Mouse (Mus musculus): ENCODE results near the gene Supv3l1. TPM values are rescaled to one million over a fixed set of nuclear protein-coding genes. Genes with fewer than 3 reads are reported as not detected.

Gene Supv3l1
- polyA plus RNA-seq, 1 experiment from 2014 or later, result 37.2 TPM

GRCm38 (mm10) chr10:62413606-62413982 is 35.9 kb downstream of the Supv3l1 start:
- DNase-seq (ENCODE audit: low read depth, low spot score) (no peak), ATAC-seq (no peak)
- TF ChIP-seq CTCF (IDR thresholded peaks at IDR 0.05), result no peak

GRCm38 (mm10) chr10:62412906-62413605 is 36.5 kb downstream of the Supv3l1 start:
- CTCF ChIA-PET, result interaction anchor here (1.2 to 1.4 kb wide), 2 partner anchors 14 to 152 kb away, joined by 3 read pairs; no protein-coding TSS in a partner anchor
- peak; percentile 59 for ATAC-seq
- POLR2A ChIA-PET, result interaction anchor here (0.6 kb wide), 1 partner anchor 164 kb away, joined by 4 read pairs; no protein-coding TSS in a partner anchor
- no peak for DNase-seq (ENCODE audit: low read depth, low spot score)
- in situ Hi-C loops (cut with MboI; ENCODE audit: low pct_unique_long_range_greater_than_20kb), result no loop called here
- no peaks in the 10 kb centered on the region for H3K27me3 ChIP-seq
- no peak for TF ChIP-seq CTCF (IDR thresholded peaks at IDR 0.05)

More at GRCm38 (mm10) chr10:62413606-62413982, 35.9 kb downstream of the Supv3l1 start:
- no peaks in the 10 kb centered on the region for H3K27me3 ChIP-seq
- in situ Hi-C loops (cut with MboI; ENCODE audit: low pct_unique_long_range_greater_than_20kb), result no loop called here
- POLR2A ChIA-PET, result no interaction called here
- CTCF ChIA-PET, result interaction anchor here (1.4 kb wide), 1 partner anchor 13 kb away, joined by 3 read pairs; no protein-coding TSS in a partner anchor

- in situ Hi-C loops (cut with MboI; ENCODE audit: low pct_unique_long_range_greater_than_20kb), result no loop called here
- no peaks in the 10 kb centered on the region for H3K27me3 ChIP-seq
- DNase-seq (ENCODE audit: low read depth, low spot score), result no peak
- ChIA-PET CTCF (interaction anchor here (0.9 to 1.4 kb wide), 6 partner anchors 15 to 154 kb away, joined by 3 to 5 read pairs (median 3); no protein-coding TSS in a partner anchor), POLR2A (interaction anchor here (0.7 kb wide), 1 partner anchor 36 kb away, joined by 4 read pairs; no protein-coding TSS in a partner anchor)
- ATAC-seq, result no peak
- no peak for TF ChIP-seq CTCF (IDR thresholded peaks at IDR 0.05)
These were observed 37.8 kb downstream of the Supv3l1 start for GRCm38 (mm10) chr10:62411431-62412410.

- in situ Hi-C loops (cut with MboI; ENCODE audit: low pct_unique_long_range_greater_than_20kb), result no loop called here
- ATAC-seq (peak; percentile 45), DNase-seq (ENCODE audit: low read depth, low spot score) (no peak)
- CTCF ChIA-PET, result interaction anchor here (0.6 to 1.4 kb wide), 11 partner anchors 15 to 164 kb away, joined by 3 to 5 read pairs (median 3); no protein-coding TSS in a partner anchor
- POLR2A ChIA-PET, result no interaction called here
- TF ChIP-seq CTCF (IDR thresholded peaks at IDR 0.05), result peak; percentile 92
- no peaks in the 10 kb centered on the region for H3K27me3 ChIP-seq
These were observed 38.6 kb downstream of the Supv3l1 start for GRCm38 (mm10) chr10:62410943-62411342.

GRCm38 (mm10) chr10:62404901-62405300 is 44.6 kb downstream of the Supv3l1 start:
- ChIA-PET POLR2A (no interaction called here), CTCF (interaction anchor here (1.3 kb wide), 1 partner anchor 144 kb away, joined by 4 read pairs; no protein-coding TSS in a partner anchor)
- no peak for DNase-seq (ENCODE audit: low read depth, low spot score)
- in situ Hi-C loops (cut with MboI; ENCODE audit: low pct_unique_long_range_greater_than_20kb), result no loop called here
- no peak for ATAC-seq
- no peak for TF ChIP-seq CTCF (IDR thresholded peaks at IDR 0.05)
- H3K27me3 ChIP-seq, result peaks cover 4% of the 10 kb centered on the region

GRCm38 (mm10) chr10:62401641-62402111 is 47.9 kb downstream of the Supv3l1 start:
- H3K27me3 ChIP-seq, result peaks cover 4% of the 10 kb centered on the region
- TF ChIP-seq CTCF (IDR thresholded peaks at IDR 0.05), result no peak
- DNase-seq (ENCODE audit: low read depth, low spot score), result no peak
- in situ Hi-C loops (cut with MboI; ENCODE audit: low pct_unique_long_range_greater_than_20kb), result no loop called here
- ChIA-PET POLR2A (no interaction called here), CTCF (no interaction called here)
- no peak for ATAC-seq

- ChIA-PET POLR2A (no interaction called here), CTCF (interaction anchor here (3.9 kb wide), 1 partner anchor 122 kb away, joined by 19 read pairs; no protein-coding TSS in a partner anchor)
- ATAC-seq (no peak), DNase-seq (ENCODE audit: low read depth, low spot score) (no peak)
- in situ Hi-C loops (cut with MboI; ENCODE audit: low pct_unique_long_range_greater_than_20kb), result loop anchor here (10.0 kb wide), 2 partner anchors 108 to 198 kb away; no protein-coding TSS in a partner anchor
- H3K27me3 ChIP-seq, result no peaks in the 10 kb centered on the region
- TF ChIP-seq CTCF (IDR thresholded peaks at IDR 0.05), result no peak
These were observed 66.5 kb downstream of the Supv3l1 start for GRCm38 (mm10) chr10:62383011-62383410.

GRCm38 (mm10) chr10:62380936-62381335 is 68.6 kb downstream of the Supv3l1 start:
- no peaks in the 10 kb centered on the region for H3K27me3 ChIP-seq
- DNase-seq (ENCODE audit: low read depth, low spot score) (no peak), ATAC-seq (no peak)
- in situ Hi-C loops (cut with MboI; ENCODE audit: low pct_unique_long_range_greater_than_20kb), result loop anchor here (10.0 kb wide), 2 partner anchors 106 to 196 kb away; no protein-coding TSS in a partner anchor
- TF ChIP-seq CTCF (IDR thresholded peaks at IDR 0.05), result peak; percentile 54
- CTCF ChIA-PET, result interaction anchor here (0.9 to 3.9 kb wide), 8 partner anchors 22 to 119 kb away, joined by 3 to 19 read pairs (median 3); no protein-coding TSS in a partner anchor
- POLR2A ChIA-PET, result no interaction called here

- in situ Hi-C loops (cut with MboI; ENCODE audit: low pct_unique_long_range_greater_than_20kb), result loop anchor here (10.0 kb wide), 2 partner anchors 105 to 195 kb away; no protein-coding TSS in a partner anchor
- CTCF ChIA-PET, result interaction anchor here (0.6 to 3.9 kb wide), 2 partner anchors 118 to 191 kb away, joined by 3 to 19 read pairs; no protein-coding TSS in a partner anchor
- POLR2A ChIA-PET, result no interaction called here
- no peak for TF ChIP-seq CTCF (IDR thresholded peaks at IDR 0.05)
- no peak for ATAC-seq
- no peak for DNase-seq (ENCODE audit: low read depth, low spot score)
- H3K27me3 ChIP-seq, result no peaks in the 10 kb centered on the region
These were observed 69.7 kb downstream of the Supv3l1 start, which contains the start of gene Hk1 for GRCm38 (mm10) chr10:62379808-62380207. Hk1 (minus strand) TSS chr10:62379908.

Other genes starting within 250 kb of the Supv3l1 start
- gene Tspan15, start 218.5 kb downstream of the Supv3l1 start, polyA plus RNA-seq (2021), result 22.6 TPM
- 0.08 TPM for gene Tacr2, start 197.3 kb downstream of the Supv3l1 start, polyA plus RNA-seq (2021)
- gene Hk1, start 69.8 kb downstream of the Supv3l1 start, polyA plus RNA-seq (2021), result 240 TPM
- 0.22 TPM for gene Hkdc1, start 27.2 kb downstream of the Supv3l1 start, polyA plus RNA-seq (2021)
- gene 4930507D05Rik, start 249 bp downstream of the Supv3l1 start, polyA plus RNA-seq (2021), result 0.24 TPM
- 81.6 TPM for gene Vps26a, start 37.1 kb upstream of the Supv3l1 start, polyA plus RNA-seq (2021)
- not detected for gene Srgn, start 77.7 kb upstream of the Supv3l1 start, polyA plus RNA-seq (2021)
- gene Kif1bp, start 128.7 kb upstream of the Supv3l1 start, polyA plus RNA-seq (2021), result 66.2 TPM
- 54.4 TPM for gene Ddx21, start 152.5 kb upstream of the Supv3l1 start, polyA plus RNA-seq (2021)
- 85.3 TPM for gene Ddx50, start 201.5 kb upstream of the Supv3l1 start, polyA plus RNA-seq (2021)